Mouse (Mus musculus): ENCODE measurements around the gene Nos3. TPM values are rescaled to one million over a fixed set of nuclear protein-coding genes. Genes with fewer than 3 reads are reported as not detected.
A peak's percentile ranks its signal among the peaks of the same experiment; 100 is the strongest.

The Nos3 gene
- polyA plus RNA-seq, 1 experiment from 2014 or later, result 4.6 TPM

DNA sequence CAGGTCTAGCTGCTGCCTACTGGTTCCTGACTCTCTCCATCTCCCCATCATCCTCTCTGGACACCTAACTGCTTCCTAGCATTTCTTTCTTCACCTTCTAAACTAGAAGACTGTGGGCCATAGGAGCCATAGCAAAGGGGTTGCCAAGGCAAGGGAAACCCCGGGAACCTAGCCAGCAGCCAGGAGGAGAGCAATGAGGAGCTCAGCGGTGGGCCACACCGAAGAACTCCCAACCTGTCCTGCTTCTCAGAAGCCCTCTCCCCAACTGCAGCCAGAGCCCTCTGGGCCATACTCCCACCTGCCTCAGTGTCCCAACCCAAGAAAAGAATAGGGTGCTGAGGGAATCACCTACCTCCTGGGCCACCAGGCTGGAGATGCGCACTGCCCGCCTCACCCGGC lies 35.8 kb upstream of the Nos3 start:
- Histone ChIP-seq H3K4me3 (ENCODE audit: low read depth, low read length) (peak overlapping the region; percentile 12; the same call in 1 of the 2 replicates), H3K4me2 (replicated peaks; ENCODE audit: low read depth, low read length) (peak overlapping the region; percentile 50), H3K9me3 (ENCODE audit: control insufficient read depth, low read depth, low read length) (no peaks in the 10 kb centered on the region), H3K27me3 (ENCODE audit: control insufficient read depth, insufficient read depth, low read length) (no peaks in the 10 kb centered on the region), H3K4me1 (ENCODE audit: control insufficient read depth, insufficient read depth, low read length) (peaks cover 26% of the 10 kb centered on the region), H3K9ac (replicated peaks; ENCODE audit: low read depth, low read length) (no peak overlapping the region), H3K27ac (ENCODE audit: low read length) (peak overlapping the region; percentile 71; the same call in 1 of the 2 replicates), H3K36me3 (ENCODE audit: control insufficient read depth, insufficient read depth, low read length) (peaks cover 26% of the 10 kb centered on the region)
- ATAC-seq (ENCODE audit: insufficient number of reproducible peaks, insufficient read depth, low FRiP score, low read depth), result 0 out of 2 replicates have a peak, but pooled peaks have one; percentile 11
- WGBS, result 69% methylated on average over 6 of the region's 6 CpGs

DNA sequence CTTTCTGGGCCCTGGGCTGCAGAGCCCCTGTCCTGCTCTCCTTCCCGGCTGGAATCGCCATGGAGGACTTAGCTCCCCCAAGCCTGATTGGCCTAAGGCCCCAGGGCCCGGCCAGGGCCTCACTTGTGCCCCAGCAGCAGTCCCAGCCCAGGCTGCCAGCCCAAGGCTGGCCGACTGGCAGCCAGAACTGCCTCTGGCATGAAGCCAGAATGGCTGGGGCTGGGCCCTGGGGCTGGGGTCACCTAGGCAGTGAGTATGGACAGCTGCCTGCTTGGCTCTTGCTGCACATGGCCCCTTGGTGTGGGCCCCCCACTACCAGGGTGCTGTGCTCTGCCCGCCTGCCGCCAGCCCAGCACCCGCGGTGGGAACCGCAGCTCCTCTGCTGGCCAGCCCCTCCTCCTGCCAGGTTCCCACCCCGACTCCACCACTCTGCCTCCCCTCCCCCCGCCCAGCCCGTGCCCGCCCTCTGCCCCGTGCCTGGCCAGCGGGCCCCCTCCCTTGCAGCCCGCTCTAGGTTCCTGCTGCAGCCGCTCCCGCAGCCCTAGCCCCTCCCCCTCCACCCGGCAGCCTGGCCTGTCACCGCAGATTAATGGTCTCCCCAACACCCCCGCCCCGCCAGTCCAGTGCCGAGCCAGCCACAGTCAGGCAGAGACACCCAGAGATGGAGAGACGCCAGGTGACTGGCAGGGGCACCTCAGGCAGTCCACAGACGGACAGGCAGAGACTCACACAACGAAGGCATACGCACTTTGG lies 35.2 kb upstream of the Nos3 start:
- no peaks in the 10 kb centered on the region for H3K27me3 ChIP-seq (ENCODE audit: control insufficient read depth, insufficient read depth, low read length)
- H3K4me1 ChIP-seq (ENCODE audit: control insufficient read depth, insufficient read depth, low read length), result peaks cover 28% of the 10 kb centered on the region
- H3K9ac ChIP-seq (replicated peaks; ENCODE audit: low read depth, low read length), result no peak overlapping the region
- 3% methylated on average over 27 of the region's 27 CpGs for WGBS
- H3K36me3 ChIP-seq (ENCODE audit: control insufficient read depth, insufficient read depth, low read length), result peaks cover 23% of the 10 kb centered on the region
- peak overlapping the region; percentile 12; the same call in 1 of the 2 replicates for H3K4me3 ChIP-seq (ENCODE audit: low read depth, low read length)
- H3K9me3 ChIP-seq (ENCODE audit: control insufficient read depth, low read depth, low read length), result no peaks in the 10 kb centered on the region
- ATAC-seq (ENCODE audit: insufficient number of reproducible peaks, insufficient read depth, low FRiP score, low read depth), result peak; percentile 83
- H3K27ac ChIP-seq (ENCODE audit: low read length), result peak overlapping the region; percentile 71; the same call in 1 of the 2 replicates
- H3K4me2 ChIP-seq (replicated peaks; ENCODE audit: low read depth, low read length), result peak overlapping the region; percentile 50

DNA sequence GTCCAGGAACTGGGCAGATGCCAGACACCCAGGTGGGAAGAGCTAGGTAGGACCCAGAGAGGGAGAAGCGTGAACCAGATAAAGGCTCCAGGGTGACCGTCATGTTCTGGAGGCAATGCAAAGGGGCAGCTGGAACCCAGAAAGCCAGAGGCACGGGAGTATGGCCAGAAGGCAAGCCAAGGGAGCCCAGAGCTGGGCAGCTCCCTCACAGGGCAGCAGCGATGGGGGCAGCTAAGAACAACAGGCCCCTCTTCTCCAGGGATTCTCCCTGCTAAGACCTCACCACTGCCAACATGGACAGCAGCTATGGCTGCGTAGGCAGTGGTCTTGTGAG lies 34.7 kb upstream of the Nos3 start:
- Histone ChIP-seq H3K36me3 (ENCODE audit: control insufficient read depth, insufficient read depth, low read length) (peaks cover 18% of the 10 kb centered on the region), H3K9me3 (ENCODE audit: control insufficient read depth, low read depth, low read length) (no peaks in the 10 kb centered on the region), H3K4me1 (ENCODE audit: control insufficient read depth, insufficient read depth, low read length) (peaks cover 33% of the 10 kb centered on the region), H3K4me3 (ENCODE audit: low read depth, low read length) (no peak overlapping the region), H3K9ac (replicated peaks; ENCODE audit: low read depth, low read length) (no peak overlapping the region), H3K27me3 (ENCODE audit: control insufficient read depth, insufficient read depth, low read length) (no peaks in the 10 kb centered on the region), H3K4me2 (replicated peaks; ENCODE audit: low read depth, low read length) (peak overlapping the region; percentile 50), H3K27ac (ENCODE audit: low read length) (peak overlapping the region; percentile 71; the same call in 1 of the 2 replicates)
- 36% methylated on average over 5 of the region's 5 CpGs for WGBS
- ATAC-seq (ENCODE audit: insufficient number of reproducible peaks, insufficient read depth, low FRiP score, low read depth), result peak; percentile 12

GRCm38 (mm10) chr5:24332401-24332800 lies 32.2 kb upstream of the Nos3 start:
- no peak overlapping the region for H3K9ac ChIP-seq (replicated peaks; ENCODE audit: low read depth, low read length)

DNA sequence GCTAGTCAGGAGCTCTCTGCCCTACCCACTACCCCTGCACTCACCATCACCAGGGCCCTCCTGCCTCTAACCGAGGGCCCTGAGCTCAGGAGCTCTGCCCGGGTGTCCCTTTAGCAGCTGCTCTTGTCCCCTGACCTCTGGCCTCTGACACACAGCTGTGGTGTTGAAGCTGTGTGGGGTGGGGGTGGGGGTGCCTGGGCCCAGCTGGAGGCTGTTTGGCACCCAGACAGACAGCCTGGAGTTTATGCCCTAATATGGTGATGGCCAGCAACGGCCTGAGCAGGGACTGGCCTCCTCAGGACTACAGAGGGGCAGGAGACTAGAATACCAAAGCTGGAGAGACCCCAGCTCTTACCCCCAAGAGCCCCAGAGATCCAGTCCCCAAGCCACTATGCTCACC lies 29.9 kb upstream of the Nos3 start:
- no peaks in the 10 kb centered on the region for H3K9me3 ChIP-seq (ENCODE audit: control insufficient read depth, low read depth, low read length)
- 6% methylated on average over 3 of the region's 3 CpGs for WGBS
- no peak for ATAC-seq (ENCODE audit: insufficient number of reproducible peaks, insufficient read depth, low FRiP score, low read depth)

More at GRCm38 (mm10) chr5:24332401-24332800, 32.2 kb upstream of the Nos3 start:
- Histone ChIP-seq H3K36me3 (ENCODE audit: control insufficient read depth, insufficient read depth, low read length) (peaks cover 5% of the 10 kb centered on the region; the same call in 1 of the 2 replicates), H3K4me1 (ENCODE audit: control insufficient read depth, insufficient read depth, low read length) (peaks cover 47% of the 10 kb centered on the region), H3K4me2 (replicated peaks; ENCODE audit: low read depth, low read length) (no peak overlapping the region), H3K27me3 (ENCODE audit: control insufficient read depth, insufficient read depth, low read length) (no peaks in the 10 kb centered on the region), H3K9me3 (ENCODE audit: control insufficient read depth, low read depth, low read length) (no peaks in the 10 kb centered on the region), H3K27ac (ENCODE audit: low read length) (no peak overlapping the region), H3K4me3 (ENCODE audit: low read depth, low read length) (no peak overlapping the region)
- 81% methylated on average over 4 of the region's 4 CpGs for WGBS
- no peak for ATAC-seq (ENCODE audit: insufficient number of reproducible peaks, insufficient read depth, low FRiP score, low read depth)

GRCm38 (mm10) chr5:24335888-24336511 lies 28.6 kb upstream of the Nos3 start:
- Histone ChIP-seq H3K4me1 (ENCODE audit: control insufficient read depth, insufficient read depth, low read length) (peaks cover 25% of the 10 kb centered on the region), H3K27ac (ENCODE audit: low read length) (no peak overlapping the region), H3K27me3 (ENCODE audit: control insufficient read depth, insufficient read depth, low read length) (no peaks in the 10 kb centered on the region), H3K4me3 (ENCODE audit: low read depth, low read length) (no peak overlapping the region), H3K36me3 (ENCODE audit: control insufficient read depth, insufficient read depth, low read length) (peaks cover 5% of the 10 kb centered on the region; the same call in 1 of the 2 replicates), H3K4me2 (replicated peaks; ENCODE audit: low read depth, low read length) (no peak overlapping the region), H3K9me3 (ENCODE audit: control insufficient read depth, low read depth, low read length) (no peaks in the 10 kb centered on the region), H3K9ac (replicated peaks; ENCODE audit: low read depth, low read length) (no peak overlapping the region)
- WGBS, result 21% methylated on average over 3 of the region's 3 CpGs
- peak; percentile 78 for ATAC-seq (ENCODE audit: insufficient number of reproducible peaks, insufficient read depth, low FRiP score, low read depth)

More for the DNA sequence above, 29.9 kb upstream of the Nos3 start:
- H3K4me3 ChIP-seq (ENCODE audit: low read depth, low read length), result no peak overlapping the region
- H3K4me2 ChIP-seq (replicated peaks; ENCODE audit: low read depth, low read length), result 0 out of 2 replicates have a peak overlapping the region, but pooled peaks have one; percentile 5
- peaks cover 5% of the 10 kb centered on the region; the same call in 1 of the 2 replicates for H3K36me3 ChIP-seq (ENCODE audit: control insufficient read depth, insufficient read depth, low read length)
- peaks cover 30% of the 10 kb centered on the region for H3K4me1 ChIP-seq (ENCODE audit: control insufficient read depth, insufficient read depth, low read length)
- H3K27me3 ChIP-seq (ENCODE audit: control insufficient read depth, insufficient read depth, low read length), result no peaks in the 10 kb centered on the region
- peak overlapping the region; percentile 39; the same call in 1 of the 2 replicates for H3K27ac ChIP-seq (ENCODE audit: low read length)
- H3K9ac ChIP-seq (replicated peaks; ENCODE audit: low read depth, low read length), result no peak overlapping the region

- no peaks in the 10 kb centered on the region; the same call in 1 of the 2 replicates for H3K36me3 ChIP-seq (ENCODE audit: control insufficient read depth, insufficient read depth, low read length)
- WGBS, result 44% methylated on average over 9 of the region's 9 CpGs
- H3K4me3 ChIP-seq (ENCODE audit: low read depth, low read length), result no peak overlapping the region
- H3K27me3 ChIP-seq (ENCODE audit: control insufficient read depth, insufficient read depth, low read length), result no peaks in the 10 kb centered on the region
- ATAC-seq (ENCODE audit: insufficient number of reproducible peaks, insufficient read depth, low FRiP score, low read depth), result no peak
- no peak overlapping the region for H3K9ac ChIP-seq (replicated peaks; ENCODE audit: low read depth, low read length)
- H3K27ac ChIP-seq (ENCODE audit: low read length), result no peak overlapping the region
- peaks cover 30% of the 10 kb centered on the region for H3K4me1 ChIP-seq (ENCODE audit: control insufficient read depth, insufficient read depth, low read length)
- no peak overlapping the region for H3K4me2 ChIP-seq (replicated peaks; ENCODE audit: low read depth, low read length)
- no peaks in the 10 kb centered on the region for H3K9me3 ChIP-seq (ENCODE audit: control insufficient read depth, low read depth, low read length)
These were observed 27.2 kb upstream of the Nos3 start for GRCm38 (mm10) chr5:24337366-24337765.

- Histone ChIP-seq H3K4me2 (replicated peaks; ENCODE audit: low read depth, low read length) (no peak overlapping the region), H3K4me3 (ENCODE audit: low read depth, low read length) (no peak overlapping the region), H3K9me3 (ENCODE audit: control insufficient read depth, low read depth, low read length) (no peaks in the 10 kb centered on the region), H3K27ac (ENCODE audit: low read length) (no peak overlapping the region), H3K36me3 (ENCODE audit: control insufficient read depth, insufficient read depth, low read length) (no peaks in the 10 kb centered on the region; the same call in 1 of the 2 replicates), H3K9ac (replicated peaks; ENCODE audit: low read depth, low read length) (no peak overlapping the region), H3K27me3 (ENCODE audit: control insufficient read depth, insufficient read depth, low read length) (no peaks in the 10 kb centered on the region), H3K4me1 (ENCODE audit: control insufficient read depth, insufficient read depth, low read length) (peaks cover 35% of the 10 kb centered on the region)
- no peak for ATAC-seq (ENCODE audit: insufficient number of reproducible peaks, insufficient read depth, low FRiP score, low read depth)
- WGBS, result 48% methylated on average over 2 of the region's 2 CpGs
These were observed 26.8 kb upstream of the Nos3 start for GRCm38 (mm10) chr5:24337821-24338220.

All from stomach, embryonic 14.5 days (tissue).